Mouse (Mus musculus): ENCODE measurements around the gene Pde6d. TPM values are rescaled to one million over a fixed set of nuclear protein-coding genes. Genes with fewer than 3 reads are reported as not detected.
A peak's percentile ranks its signal among the peaks of the same experiment; 100 is the strongest.

Gene Pde6d
- polyA plus RNA-seq, 1 experiment from 2014 or later: 31.5 TPM

- Histone ChIP-seq H3K4me2 (no peak overlapping the region), H3K27ac (peak overlapping the region; percentile 35), H3K36me3 (no peaks in the 10 kb centered on the region), H3K9ac (peak overlapping the region; percentile 36; the same call in 1 of the 2 replicates), H3K4me1 (replicated peaks) (peaks cover 59% of the 10 kb centered on the region), H3K27me3 (no peaks in the 10 kb centered on the region), H3K9me3 (replicated peaks) (no peaks in the 10 kb centered on the region), H3K4me3 (replicated peaks) (no peak overlapping the region)
- DNase-seq: peak; percentile 79
- peak; percentile 70 for ATAC-seq (ENCODE audit: low read depth)
- WGBS (ENCODE audit: insufficient replicate concordance): 12% methylated on average over 7 of the region's 7 CpGs
Measured at GRCm38 (mm10) chr1:86509410-86509809, 73.0 kb downstream of the Pde6d start.

- no peak for DNase-seq
- Histone ChIP-seq H3K9ac (no peak overlapping the region), H3K9me3 (replicated peaks) (no peaks in the 10 kb centered on the region)
Measured at GRCm38 (mm10) chr1:86507866-86508265, 74.6 kb downstream of the Pde6d start.

GRCm38 (mm10) chr1:86506420-86506819 lies 76.0 kb downstream of the Pde6d start:
- no peak overlapping the region for H3K4me3 ChIP-seq (replicated peaks)
- no peak overlapping the region for H3K9ac ChIP-seq
- no peaks in the 10 kb centered on the region for H3K9me3 ChIP-seq (replicated peaks)
- H3K27me3 ChIP-seq: peaks cover 17% of the 10 kb centered on the region
- no peak overlapping the region for H3K4me2 ChIP-seq
- DNase-seq: no peak
- peak overlapping the region; percentile 84; the same call in 1 of the 2 replicates for H3K27ac ChIP-seq
- H3K36me3 ChIP-seq: no peaks in the 10 kb centered on the region
- 93% methylated on average over 5 of the region's 5 CpGs for WGBS (ENCODE audit: insufficient replicate concordance)
- no peak for ATAC-seq (ENCODE audit: low read depth)
- H3K4me1 ChIP-seq (replicated peaks): peaks cover 78% of the 10 kb centered on the region

More at GRCm38 (mm10) chr1:86507866-86508265, 74.6 kb downstream of the Pde6d start:
- Histone ChIP-seq H3K36me3 (no peaks in the 10 kb centered on the region), H3K4me2 (no peak overlapping the region), H3K4me1 (replicated peaks) (peaks cover 75% of the 10 kb centered on the region), H3K27me3 (peaks cover 11% of the 10 kb centered on the region), H3K27ac (no peak overlapping the region), H3K4me3 (replicated peaks) (no peak overlapping the region)
- WGBS (ENCODE audit: insufficient replicate concordance): 76% methylated on average over 5 of the region's 5 CpGs
- ATAC-seq (ENCODE audit: low read depth): no peak

- no peak for ATAC-seq (ENCODE audit: low read depth)
- H3K27me3 ChIP-seq: peaks cover 17% of the 10 kb centered on the region
- DNase-seq: no peak
- peaks cover 75% of the 10 kb centered on the region for H3K4me1 ChIP-seq (replicated peaks)
- peak overlapping the region; percentile 66; the same call in 1 of the 2 replicates for H3K4me3 ChIP-seq (replicated peaks)
- WGBS (ENCODE audit: insufficient replicate concordance): 56% methylated on average over 1 of the region's 1 CpGs
- no peaks in the 10 kb centered on the region for H3K9me3 ChIP-seq (replicated peaks)
- peak overlapping the region; percentile 84 for H3K27ac ChIP-seq
- peak overlapping the region; percentile 79 for H3K9ac ChIP-seq
- peak overlapping the region; percentile 95 for H3K4me2 ChIP-seq
- H3K36me3 ChIP-seq: no peaks in the 10 kb centered on the region
Measured at GRCm38 (mm10) chr1:86505461-86505860, 77.0 kb downstream of the Pde6d start.

GRCm38 (mm10) chr1:86504697-86505421 lies 77.6 kb downstream of the Pde6d start:
- Histone ChIP-seq H3K4me1 (replicated peaks) (peaks cover 81% of the 10 kb centered on the region), H3K9ac (peak overlapping the region; percentile 79), H3K27ac (peak overlapping the region; percentile 84), H3K9me3 (replicated peaks) (no peaks in the 10 kb centered on the region), H3K27me3 (peaks cover 17% of the 10 kb centered on the region), H3K4me3 (replicated peaks) (peak overlapping the region; percentile 66), H3K4me2 (peak overlapping the region; percentile 95), H3K36me3 (no peaks in the 10 kb centered on the region)
- no peak for DNase-seq
- 25% methylated on average over 19 of the region's 19 CpGs for WGBS (ENCODE audit: insufficient replicate concordance)
- ATAC-seq (ENCODE audit: low read depth): no peak

- peak; percentile 76 for ATAC-seq (ENCODE audit: low read depth)
- H3K36me3 ChIP-seq: no peaks in the 10 kb centered on the region
- peak overlapping the region; percentile 79 for H3K9ac ChIP-seq
- no peaks in the 10 kb centered on the region for H3K9me3 ChIP-seq (replicated peaks)
- H3K4me1 ChIP-seq (replicated peaks): peaks cover 79% of the 10 kb centered on the region
- peak overlapping the region; percentile 66 for H3K4me3 ChIP-seq (replicated peaks)
- peak; percentile 81 for DNase-seq
- peak overlapping the region; percentile 95 for H3K4me2 ChIP-seq
- peak overlapping the region; percentile 84 for H3K27ac ChIP-seq
- under 1% methylated on average over 64 of the region's 64 CpGs for WGBS (ENCODE audit: insufficient replicate concordance)
- peaks cover 17% of the 10 kb centered on the region for H3K27me3 ChIP-seq
Measured at GRCm38 (mm10) chr1:86503906-86504696, 78.3 kb downstream of the Pde6d start.

- no peaks in the 10 kb centered on the region for H3K9me3 ChIP-seq (replicated peaks)
- ATAC-seq (ENCODE audit: low read depth): no peak
- peak overlapping the region; percentile 84 for H3K27ac ChIP-seq
- peaks cover 79% of the 10 kb centered on the region for H3K4me1 ChIP-seq (replicated peaks)
- no peak for DNase-seq
- peak overlapping the region; percentile 79 for H3K9ac ChIP-seq
- peak overlapping the region; percentile 66 for H3K4me3 ChIP-seq (replicated peaks)
- WGBS (ENCODE audit: insufficient replicate concordance): 31% methylated on average over 16 of the region's 16 CpGs
- H3K27me3 ChIP-seq: peaks cover 17% of the 10 kb centered on the region
- H3K36me3 ChIP-seq: no peaks in the 10 kb centered on the region
- peak overlapping the region; percentile 95 for H3K4me2 ChIP-seq
Measured at GRCm38 (mm10) chr1:86503165-86503747, 79.2 kb downstream of the Pde6d start.

GRCm38 (mm10) chr1:86502221-86503048 lies 80.0 kb downstream of the Pde6d start:
- Histone ChIP-seq H3K36me3 (no peaks in the 10 kb centered on the region), H3K4me2 (0 out of 2 replicates have a peak overlapping the region, but pooled peaks have one; percentile 1), H3K4me3 (replicated peaks) (no peak overlapping the region), H3K4me1 (replicated peaks) (peaks cover 84% of the 10 kb centered on the region), H3K27ac (no peak overlapping the region), H3K9ac (0 out of 2 replicates have a peak overlapping the region, but pooled peaks have one; percentile 17), H3K27me3 (peaks cover 17% of the 10 kb centered on the region), H3K9me3 (replicated peaks) (no peaks in the 10 kb centered on the region)
- 40% methylated on average over 17 of the region's 17 CpGs for WGBS (ENCODE audit: insufficient replicate concordance)
- ATAC-seq (ENCODE audit: low read depth): no peak
- no peak for DNase-seq

GRCm38 (mm10) chr1:86501559-86501958 lies 80.9 kb downstream of the Pde6d start:
- peak overlapping the region; percentile 2; the same call in 1 of the 2 replicates for H3K27ac ChIP-seq
- no peaks in the 10 kb centered on the region for H3K36me3 ChIP-seq
- H3K4me3 ChIP-seq (replicated peaks): no peak overlapping the region
- no peaks in the 10 kb centered on the region for H3K9me3 ChIP-seq (replicated peaks)
- H3K4me2 ChIP-seq: no peak overlapping the region
- peak; percentile 81 for DNase-seq
- H3K4me1 ChIP-seq (replicated peaks): peaks cover 88% of the 10 kb centered on the region
- ATAC-seq (ENCODE audit: low read depth): peak; percentile 8; the same call in 1 of the 2 replicates
- WGBS (ENCODE audit: insufficient replicate concordance): under 1% methylated on average over 4 of the region's 4 CpGs
- H3K27me3 ChIP-seq: peaks cover 17% of the 10 kb centered on the region
- no peak overlapping the region for H3K9ac ChIP-seq

- no peak overlapping the region for H3K4me3 ChIP-seq (replicated peaks)
- H3K9me3 ChIP-seq (replicated peaks): no peaks in the 10 kb centered on the region
- peak; percentile 6; the same call in 1 of the 2 replicates for ATAC-seq (ENCODE audit: low read depth)
- H3K27me3 ChIP-seq: peaks cover 17% of the 10 kb centered on the region
- DNase-seq: peak; percentile 67
- WGBS (ENCODE audit: insufficient replicate concordance): 28% methylated on average over 6 of the region's 6 CpGs
- peak overlapping the region; percentile 2; the same call in 1 of the 2 replicates for H3K27ac ChIP-seq
- peaks cover 83% of the 10 kb centered on the region for H3K4me1 ChIP-seq (replicated peaks)
- H3K36me3 ChIP-seq: no peaks in the 10 kb centered on the region
- no peak overlapping the region for H3K4me2 ChIP-seq
- no peak overlapping the region for H3K9ac ChIP-seq
Measured at GRCm38 (mm10) chr1:86501114-86501532, 81.3 kb downstream of the Pde6d start.

Data from liver, embryonic 13.5 days (tissue).